In the genomic region with DNA sequence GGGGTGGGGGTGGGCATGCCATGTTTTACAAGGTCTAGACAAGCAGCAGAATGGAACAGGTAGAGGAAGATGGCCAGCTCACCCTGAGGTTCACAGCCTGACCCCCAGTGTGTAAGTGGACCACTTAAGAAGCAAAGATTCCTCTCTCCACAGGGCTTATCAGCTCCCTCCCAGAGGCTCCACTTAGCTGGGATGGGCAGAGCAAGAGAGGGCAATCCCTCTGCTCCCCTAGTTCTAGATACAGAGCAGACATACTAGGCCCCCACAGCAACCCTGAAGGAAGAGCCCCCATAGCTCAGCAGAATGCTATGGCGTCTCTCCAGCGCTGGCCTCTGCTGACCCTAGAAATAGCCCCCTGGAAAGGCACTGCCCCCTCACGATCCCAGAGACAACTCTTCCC, we compare ENCODE assay signal across 25 mouse cellular contexts. TPM values are rescaled to one million over a fixed set of nuclear protein-coding genes. Genes with fewer than 3 reads are reported as not detected.
DNase-seq lines count a peak whose midpoint lies in the region; ATAC-seq and TF ChIP-seq lines count a peak whose summit lies in the region.
"Had no signal": no experiment of that assay in that cellular context is flagged by ENCODE, and none has a peak within 500 bp of the region (broad histone marks: within the 10 kb centered on the region; RNA-seq: fewer than 3 reads in every experiment).

No protein-coding gene starts in this region.

- no peaks in the 10 kb centered on the region for H3K9me3 ChIP-seq in heart, embryonic 10.5 days
- H3K9me3 ChIP-seq in liver, embryonic 12.5 days (replicated peaks): no peaks in the 10 kb centered on the region
- no peaks in the 10 kb centered on the region for H3K9me3 ChIP-seq in liver, embryonic 16.5 days (replicated peaks; ENCODE audit: control insufficient read depth, low read length)
- H3K9me3 ChIP-seq: embryonic facial prominence, embryonic 13.5 days; forebrain, embryonic 15.5 days had no signal

- no peak for DNase-seq in heart, embryonic 10.5 days (ENCODE audit: low spot score)
- DNase-seq in heart, adult 2 months: no peak
- DNase-seq in spleen, postnatal 36 days (ENCODE audit: low spot score in 2 of 2): peak; percentile 17 to 22
- DNase-seq in spleen, postnatal 14 days (ENCODE audit: low spot score in 2 of 2): no peak
- no peak for DNase-seq in gastrocnemius, postnatal 4 days (ENCODE audit: low spot score in 2 of 2)
- DNase-seq: adrenal gland, postnatal 25 days; cerebellum, adult 18-20 months; cerebellum, adult 9-11 months; cerebellum, postnatal 36 days; gastrocnemius, postnatal 10 days; heart, postnatal 10 days; heart, postnatal 4 days had no signal

- WGBS in heart, embryonic 10.5 days: 56% methylated on average over 3 of the region's 3 CpGs
- WGBS in heart, adult 2 months: 77% methylated on average over 3 of the region's 3 CpGs
- WGBS in liver, embryonic 12.5 days (ENCODE audit: insufficient replicate concordance): 63% methylated on average over 3 of the region's 3 CpGs
- WGBS in liver, embryonic 16.5 days (ENCODE audit: insufficient replicate concordance): 79% methylated on average over 3 of the region's 3 CpGs

- H3K9ac ChIP-seq in heart, adult 2 months (ENCODE audit: low read depth, low read length): no peak overlapping the region
- H3K9ac ChIP-seq in liver, embryonic 12.5 days: peak overlapping the region; percentile 44; the same call in 1 of the 2 replicates
- H3K9ac ChIP-seq in liver, embryonic 16.5 days (ENCODE audit: low read depth, low read length): peak overlapping the region; percentile 30; the same call in 1 of the 2 replicates
- H3K9ac ChIP-seq: embryonic facial prominence, embryonic 13.5 days; forebrain, embryonic 15.5 days; hindbrain, embryonic 14.5 days had no signal

- no peak for TF ChIP-seq CTCF in heart, adult 2 months (IDR thresholded peaks at IDR 0.05)

- intact Hi-C loops in heart, adult 2 months (cut with DNase I): loop anchor here (2.0 kb wide), 1 partner anchor 35 kb away; no protein-coding TSS in a partner anchor

- no peak overlapping the region for H3K4me3 ChIP-seq in heart, embryonic 10.5 days
- H3K4me3 ChIP-seq in heart, adult 2 months: no peak overlapping the region
- no peak overlapping the region for H3K4me3 ChIP-seq in liver, embryonic 12.5 days
- no peak overlapping the region for H3K4me3 ChIP-seq in liver, embryonic 16.5 days (ENCODE audit: low read depth, low read length)
- H3K4me3 ChIP-seq: forebrain, embryonic 15.5 days had no signal

- peaks cover 40% of the 10 kb centered on the region for H3K4me1 ChIP-seq in heart, embryonic 10.5 days
- no peaks in the 10 kb centered on the region for H3K4me1 ChIP-seq in heart, adult 2 months (ENCODE audit: control insufficient read depth, insufficient read depth, low read length)
- peaks cover 50% of the 10 kb centered on the region for H3K4me1 ChIP-seq in liver, embryonic 12.5 days
- H3K4me1 ChIP-seq in liver, embryonic 16.5 days (ENCODE audit: control insufficient read depth, low read depth, low read length): peaks cover 35% of the 10 kb centered on the region

- no peak for TF ChIP-seq EP300 in heart, adult 2 months (IDR thresholded peaks at IDR 0.05; ENCODE audit: insufficient read depth, low read depth, low read length)

- no peaks in the 10 kb centered on the region for H3K36me3 ChIP-seq in heart, embryonic 10.5 days
- H3K36me3 ChIP-seq in heart, adult 2 months (ENCODE audit: control insufficient read depth, insufficient read depth, low read length): no peaks in the 10 kb centered on the region
- H3K36me3 ChIP-seq in liver, embryonic 12.5 days: no peaks in the 10 kb centered on the region
- no peaks in the 10 kb centered on the region for H3K36me3 ChIP-seq in liver, embryonic 16.5 days (ENCODE audit: control insufficient read depth, insufficient read depth)
- H3K36me3 ChIP-seq: embryonic facial prominence, embryonic 13.5 days; forebrain, embryonic 15.5 days had no signal

- peak overlapping the region; percentile 72 for H3K4me2 ChIP-seq in liver, embryonic 12.5 days
- 0 out of 2 replicates have a peak overlapping the region, but pooled peaks have one; percentile 64 for H3K4me2 ChIP-seq in liver, embryonic 16.5 days (ENCODE audit: low read depth, low read length)
- H3K4me2 ChIP-seq: embryonic facial prominence, embryonic 13.5 days; forebrain, embryonic 15.5 days; hindbrain, embryonic 14.5 days had no signal

- TF ChIP-seq POLR2A in heart, adult 2 months (IDR thresholded peaks at IDR 0.05; ENCODE audit: insufficient read depth, low read depth, low read length): no peak

- peaks cover 32% of the 10 kb centered on the region for H3K27me3 ChIP-seq in heart, embryonic 10.5 days (ENCODE audit: insufficient read depth, poor library complexity, severe bottlenecking)
- H3K27me3 ChIP-seq in heart, adult 2 months (ENCODE audit: control insufficient read depth, insufficient read depth, low read length): no peaks in the 10 kb centered on the region
- peaks cover 42% of the 10 kb centered on the region for H3K27me3 ChIP-seq in liver, embryonic 12.5 days (replicated peaks)
- H3K27me3 ChIP-seq in liver, embryonic 16.5 days (ENCODE audit: control insufficient read depth, insufficient read depth, low read depth, low read length): peaks cover 18% of the 10 kb centered on the region
- H3K27me3 ChIP-seq: forebrain, embryonic 15.5 days had no signal

- ATAC-seq in liver, embryonic 12.5 days: peak; percentile 33; the same call in 1 of the 2 replicates
- ATAC-seq in liver, embryonic 16.5 days (ENCODE audit: low read depth): no peak
- ATAC-seq: activated CD4-positive, CD25-positive, alpha-beta regulatory T cell, adult 4 months; Patski had no signal

- no peaks in the 10 kb centered on the region for H3K79me2 ChIP-seq in heart, adult 2 months (replicated peaks; ENCODE audit: control insufficient read depth, insufficient read depth, low read length)

- peak overlapping the region; percentile 73 for H3K27ac ChIP-seq in heart, embryonic 10.5 days
- no peak overlapping the region for H3K27ac ChIP-seq in heart, adult 2 months
- peak overlapping the region; percentile 85 for H3K27ac ChIP-seq in liver, embryonic 12.5 days
- 0 out of 2 replicates have a peak overlapping the region, but pooled peaks have one; percentile 24 for H3K27ac ChIP-seq in liver, embryonic 16.5 days (ENCODE audit: low read length)
- H3K27ac ChIP-seq: embryonic facial prominence, embryonic 13.5 days; forebrain, embryonic 15.5 days; hindbrain, embryonic 14.5 days had no signal

RNA-seq across cellular contexts. Expression of a gene that starts 5.4 kb away (rescaled TPM):
- not detected in 2 replicates for polyA plus RNA-seq in heart, embryonic 10.5 days (2016; fragmentation: Nextera tagmentation; extraction: Ambion mirVana)
- not detected for total RNA-seq in heart, adult 2 months (2021)
- polyA plus RNA-seq in heart, adult 2 months (2012; rRNA removed): not detected in 2 replicates
- polyA plus RNA-seq in liver, embryonic 12.5 days (2016; fragmentation: Nextera tagmentation; extraction: Ambion mirVana): not detected in 2 replicates
- 0.32 TPM in 1 of 2 replicates, not detected in the other for polyA plus RNA-seq in liver, embryonic 16.5 days (2015; fragmentation: Nextera tagmentation; extraction: Ambion mirVana)
- not detected for total RNA-seq in gastrocnemius, postnatal 4 days (2021)
- total RNA-seq: adrenal gland, adult 18-20 months; adrenal gland, postnatal 25 days; CH12.LX; gastrocnemius, postnatal 10 days; granulocyte monocyte progenitor cell, adult 5-6 weeks; heart, postnatal 10 days; heart, postnatal 4 days had no signal
- polyA plus RNA-seq: activated CD4-positive, CD25-positive, alpha-beta regulatory T cell, adult 4 months; embryonic facial prominence, embryonic 13.5 days; forebrain, embryonic 11.5 days; forebrain, embryonic 15.5 days; frontal cortex, adult 2 months; heart, embryonic 14.5 days; hindbrain, embryonic 14.5 days; Patski had no signal

RNA-seq across cellular contexts. Expression of a gene that starts 7.4 kb away (rescaled TPM):
- 19.0 and 20.1 TPM in 2 replicates for polyA plus RNA-seq in heart, embryonic 10.5 days (2016; fragmentation: Nextera tagmentation; extraction: Ambion mirVana)
- total RNA-seq in heart, adult 2 months (2021): 1 to 10 TPM; 2.3 to 2.6 TPM
- polyA plus RNA-seq in heart, adult 2 months (2012; rRNA removed): 5.3 and 5.6 TPM in 2 replicates
- polyA plus RNA-seq in liver, embryonic 12.5 days (2016; fragmentation: Nextera tagmentation; extraction: Ambion mirVana): 15.1 and 16.7 TPM in 2 replicates
- 9.2 and 11.1 TPM in 2 replicates for polyA plus RNA-seq in liver, embryonic 16.5 days (2015; fragmentation: Nextera tagmentation; extraction: Ambion mirVana)
- total RNA-seq in gastrocnemius, postnatal 4 days (2021): 1 to 10 TPM; 1.7 to 2.5 TPM
- total RNA-seq: granulocyte monocyte progenitor cell, adult 5-6 weeks had no signal

RNA-seq across cellular contexts. Expression of a gene that starts 12.0 kb away (rescaled TPM):
- polyA plus RNA-seq in heart, embryonic 10.5 days (2016; fragmentation: Nextera tagmentation; extraction: Ambion mirVana): 3.0 TPM in 1 of 2 replicates, not detected in the other
- total RNA-seq in heart, adult 2 months (2021): not detected
- not detected in 2 replicates for polyA plus RNA-seq in heart, adult 2 months (2012; rRNA removed)
- 0.32 TPM in 1 of 2 replicates, not detected in the other for polyA plus RNA-seq in liver, embryonic 12.5 days (2016; fragmentation: Nextera tagmentation; extraction: Ambion mirVana)
- 1.1 TPM in 1 of 2 replicates, not detected in the other for polyA plus RNA-seq in liver, embryonic 16.5 days (2015; fragmentation: Nextera tagmentation; extraction: Ambion mirVana)
- total RNA-seq in gastrocnemius, postnatal 4 days (2021): not detected
- total RNA-seq: adrenal gland, adult 18-20 months; adrenal gland, postnatal 25 days; CH12.LX; gastrocnemius, postnatal 10 days; granulocyte monocyte progenitor cell, adult 5-6 weeks; heart, postnatal 10 days; heart, postnatal 4 days had no signal
- polyA plus RNA-seq: activated CD4-positive, CD25-positive, alpha-beta regulatory T cell, adult 4 months; embryonic facial prominence, embryonic 13.5 days; forebrain, embryonic 11.5 days; forebrain, embryonic 15.5 days; frontal cortex, adult 2 months; heart, embryonic 14.5 days; Patski had no signal

RNA-seq across cellular contexts. Expression of a gene that starts 49.6 kb away (rescaled TPM):
- 0.25 and 1.3 TPM in 2 replicates for polyA plus RNA-seq in heart, embryonic 10.5 days (2016; fragmentation: Nextera tagmentation; extraction: Ambion mirVana)
- total RNA-seq in heart, adult 2 months (2021): not detected
- polyA plus RNA-seq in heart, adult 2 months (2012; rRNA removed): 0.06 and 0.12 TPM in 2 replicates
- polyA plus RNA-seq in liver, embryonic 12.5 days (2016; fragmentation: Nextera tagmentation; extraction: Ambion mirVana): 7.7 and 8.8 TPM in 2 replicates
- polyA plus RNA-seq in liver, embryonic 16.5 days (2015; fragmentation: Nextera tagmentation; extraction: Ambion mirVana): 19.0 and 19.2 TPM in 2 replicates
- under 1 TPM in 1 of 2 experiments, not detected in 1; 0.13 TPM for total RNA-seq in gastrocnemius, postnatal 4 days (2021)
- total RNA-seq: CH12.LX; gastrocnemius, postnatal 10 days; granulocyte monocyte progenitor cell, adult 5-6 weeks; heart, postnatal 4 days had no signal
- polyA plus RNA-seq: activated CD4-positive, CD25-positive, alpha-beta regulatory T cell, adult 4 months; embryonic facial prominence, embryonic 13.5 days; forebrain, embryonic 11.5 days; heart, embryonic 14.5 days; hindbrain, embryonic 14.5 days; Patski had no signal

RNA-seq across cellular contexts. Expression of a gene that starts 54.4 kb away (rescaled TPM):
- polyA plus RNA-seq in heart, embryonic 10.5 days (2016; fragmentation: Nextera tagmentation; extraction: Ambion mirVana): 0.83 and 0.94 TPM in 2 replicates
- total RNA-seq in heart, adult 2 months (2021): 10 to 100 TPM; 51.6 to 70.1 TPM
- polyA plus RNA-seq in heart, adult 2 months (2012; rRNA removed): 102 and 143 TPM in 2 replicates
- polyA plus RNA-seq in liver, embryonic 12.5 days (2016; fragmentation: Nextera tagmentation; extraction: Ambion mirVana): 0.50 and 0.51 TPM in 2 replicates
- 0.68 and 0.87 TPM in 2 replicates for polyA plus RNA-seq in liver, embryonic 16.5 days (2015; fragmentation: Nextera tagmentation; extraction: Ambion mirVana)
- total RNA-seq in gastrocnemius, postnatal 4 days (2021): 10 to 100 TPM; 12.8 to 13.2 TPM
- total RNA-seq: CH12.LX had no signal
- polyA plus RNA-seq: Patski had no signal

Comparison
In these comparisons a context has a peak if more than half of its experiments do, and no peak if none do; other contexts are left out.
1. DNase-seq: peak in spleen, postnatal 36 days (2 of 2); none in heart, embryonic 10.5 days (single experiment), heart, adult 2 months (0 of 2), spleen, postnatal 14 days (0 of 2) and gastrocnemius, postnatal 4 days (0 of 2).